Mouse (Mus musculus) lung, postnatal 0 days (tissue): ENCODE measurements around the gene Polr3e.

Source experiments
- CTCF ChIP-seq: IDR thresholded peaks from 2 replicates; pipeline ENCODE4 v1.5.1; 2016; ENCODE audit warnings: antibody characterized with exemption, mild to moderate bottlenecking
- EP300 ChIP-seq: IDR thresholded peaks from 2 replicates; pipeline ENCODE4 v1.6.1; 2016; ENCODE audit warnings: antibody characterized with exemption, mild to moderate bottlenecking, control low read depth

DNA sequence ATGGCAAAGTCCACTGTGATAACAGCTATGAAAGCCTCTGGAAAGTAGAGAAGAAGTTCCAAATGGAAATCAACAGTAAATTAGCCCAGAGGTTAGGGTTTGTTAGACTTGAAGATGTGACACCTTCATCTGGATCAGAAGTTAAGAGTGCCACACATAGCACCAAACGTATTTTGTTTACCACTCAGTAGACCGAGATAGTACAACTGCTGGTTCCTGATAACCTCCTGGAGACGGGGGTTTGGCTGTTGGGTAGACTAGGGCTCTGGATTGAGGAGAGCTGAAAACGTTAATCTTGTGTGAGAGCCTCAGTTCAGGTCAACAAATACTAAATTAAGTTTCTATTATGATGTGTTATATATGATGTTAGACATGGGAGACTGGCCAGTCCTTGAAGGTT lies 62.5 kb downstream of the Polr3e start:
- TF ChIP-seq CTCF (no peak), EP300 (no peak)
